Mouse (Mus musculus) lung, adult 2 months (tissue): Measurements from ENCODE around the gene Tifa. TPM values are rescaled to one million over a fixed set of nuclear protein-coding genes. Genes with fewer than 3 reads are reported as not detected.
A peak's percentile ranks its signal among the peaks of the same experiment; 100 is the strongest.

Source experiments
- DNase-seq: peaks from one replicate; pipeline ENCODE4 v3.0.0; 2022
- H3K4me1 ChIP-seq: fragments of 200-500 bp; 2 replicates; pipeline ENCODE4 v1.6.1; 2011; ENCODE audit warnings: low read length; ENCODE audit not compliant: control insufficient read depth, insufficient read depth
- H3K4me3 ChIP-seq: fragments of 200-500 bp; replicated peaks from 2 replicates; pipeline ENCODE3; 2011; ENCODE audit warnings: low read depth, mild to moderate bottlenecking, control low read depth, low read length; ENCODE audit errors: extremely low read depth
- CTCF ChIP-seq: fragments of 200-500 bp; IDR thresholded peaks from 2 replicates; pipeline ENCODE4 v1.5.1; 2011; ENCODE audit warnings: mild to moderate bottlenecking, low read length, control low read depth; ENCODE audit not compliant: insufficient read depth
- POLR2A ChIP-seq: fragments of 200-500 bp; IDR thresholded peaks from 2 replicates; pipeline ENCODE4 v1.6.1; 2011; ENCODE audit warnings: low read depth, mild to moderate bottlenecking, control low read depth, low read length, borderline replicate concordance; ENCODE audit errors: extremely low read depth
- WGBS: fragments of 180-500 bp; shearing (Covaris S2); methylation state at CpG from one replicate; pipeline ENCODE4 v1.1.7; 2018; 5-methylcytosine and 5-hydroxymethylcytosine counted together
- polyA plus RNA-seq: library from polyadenylated mRNA; depleted of rRNA; stranded (reverse); fragments of >200 nt; gene quantifications from 2 replicates; pipeline ENCODE4 v1.2.3, GENCODE M21; 2012

Gene Tifa
- polyA plus RNA-seq, 1 experiment: 3.2 TPM

DNA sequence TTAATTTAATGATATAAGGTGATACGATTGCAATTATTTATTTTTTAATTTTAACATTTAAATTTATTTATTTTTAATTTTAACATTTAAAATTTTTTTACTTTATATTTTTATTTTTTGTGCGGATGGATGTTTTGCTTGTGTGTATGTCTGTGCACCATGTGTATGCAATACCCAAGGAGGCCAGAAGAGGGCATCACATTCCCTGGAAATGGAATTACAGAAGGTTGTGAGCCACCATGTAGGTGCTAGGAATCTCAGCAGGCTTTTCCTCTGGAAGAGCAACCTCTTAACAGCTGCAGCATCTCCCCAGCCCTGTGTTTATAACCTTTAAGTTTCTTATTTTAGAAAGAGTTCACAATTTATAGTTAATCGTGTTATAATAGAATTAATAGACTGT lies 6.2 kb downstream of the Tifa start:
- H3K4me3 ChIP-seq: no peak overlapping the region
- TF ChIP-seq POLR2A (no peak), CTCF (no peak)
- no peaks in the 10 kb centered on the region for H3K4me1 ChIP-seq
- 97% methylated on average over 3 of the region's 3 CpGs for WGBS
- no peak for DNase-seq

DNA sequence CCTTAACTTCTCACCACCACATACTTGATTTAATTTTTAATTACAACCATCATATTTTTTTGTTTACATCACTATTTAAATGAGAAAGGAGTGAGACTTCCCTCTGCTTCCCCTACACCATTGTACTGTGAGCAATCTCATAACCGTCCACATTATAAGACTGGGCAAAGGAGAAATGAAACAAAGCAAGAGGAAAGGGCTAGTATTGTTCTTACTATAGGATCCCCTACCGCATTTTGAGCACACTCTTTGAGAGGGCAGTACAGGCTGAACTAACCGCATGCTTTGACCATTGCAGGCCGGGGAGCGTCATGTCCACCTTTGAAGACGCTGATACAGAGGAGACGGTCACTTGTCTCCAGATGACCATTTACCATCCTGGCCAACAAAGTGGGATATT lies 6.7 kb downstream of the Tifa start:
- no peak for DNase-seq
- TF ChIP-seq CTCF (no peak), POLR2A (no peak)
- no peak overlapping the region for H3K4me3 ChIP-seq
- no peaks in the 10 kb centered on the region for H3K4me1 ChIP-seq
- WGBS: 94% methylated on average over 7 of the region's 7 CpGs

DNA sequence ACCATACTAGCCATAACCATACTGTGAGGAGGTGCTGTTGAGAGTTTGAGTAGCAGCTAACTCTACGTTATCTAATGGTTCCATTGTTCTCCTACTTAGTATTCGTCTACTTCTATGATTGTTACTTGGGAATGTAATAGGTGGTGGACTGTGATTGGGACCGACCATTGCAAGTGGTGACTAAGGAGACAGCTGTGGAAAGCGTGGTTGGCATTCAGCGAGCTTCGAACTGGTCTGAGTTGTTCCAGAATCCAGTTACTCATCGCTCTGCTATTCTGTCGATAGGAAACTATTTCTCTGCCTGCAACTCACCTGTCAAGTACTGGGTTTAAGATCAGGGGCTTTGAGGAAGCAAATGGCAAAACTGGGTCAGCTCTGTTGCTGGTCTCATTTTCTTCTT lies 11.6 kb downstream of the Tifa start:
- TF ChIP-seq CTCF (no peak), POLR2A (no peak)
- 88% methylated on average over 8 of the region's 8 CpGs for WGBS
- DNase-seq: no peak
- Histone ChIP-seq H3K4me1 (no peaks in the 10 kb centered on the region), H3K4me3 (no peak overlapping the region)

DNA sequence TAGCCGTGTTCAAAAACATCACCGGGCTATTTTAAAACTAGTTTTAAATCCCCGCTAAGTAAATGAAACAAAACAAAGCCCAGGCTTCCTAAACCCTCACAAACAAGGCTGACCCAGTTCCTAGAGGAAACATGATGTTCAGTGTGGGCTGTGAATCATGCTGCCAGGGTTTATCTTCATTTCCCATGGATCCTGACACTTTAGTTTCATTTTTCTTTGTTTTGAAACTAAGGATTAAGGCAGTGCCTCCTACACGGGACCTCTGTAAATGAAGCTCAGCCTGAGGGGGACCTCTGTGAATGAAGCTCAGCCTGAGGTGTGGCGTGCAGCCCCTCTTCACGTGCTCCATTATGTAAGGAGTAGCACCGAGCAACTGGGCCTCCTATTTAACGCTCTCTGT lies 13.2 kb downstream of the Tifa start:
- Histone ChIP-seq H3K4me1 (no peaks in the 10 kb centered on the region), H3K4me3 (peak overlapping the region; percentile 24)
- TF ChIP-seq CTCF: no peak
- no peak for TF ChIP-seq POLR2A
- 38% methylated on average over 8 of the region's 8 CpGs for WGBS
- no peak for DNase-seq

DNA sequence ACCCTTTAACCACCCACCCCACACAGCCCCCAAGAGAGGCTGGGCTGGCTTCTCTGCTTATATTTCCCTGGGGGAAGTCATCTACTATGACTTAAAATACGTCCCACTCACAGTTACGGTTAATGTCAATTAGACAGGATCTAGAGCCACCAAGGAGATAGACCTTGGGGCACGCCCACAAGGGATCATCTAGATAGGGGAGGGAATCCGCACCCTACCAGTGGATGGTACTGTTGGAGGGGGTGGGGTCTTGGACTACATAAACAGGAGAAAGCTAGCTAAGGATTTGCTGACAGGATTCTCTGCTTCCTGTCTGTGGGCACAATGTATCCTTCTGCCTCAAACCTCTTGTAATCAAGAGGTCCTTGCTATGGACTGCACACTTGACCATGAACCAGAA lies 14.8 kb downstream of the Tifa start:
- Histone ChIP-seq H3K4me3 (no peak overlapping the region), H3K4me1 (no peaks in the 10 kb centered on the region)
- WGBS: 87% methylated on average over 4 of the region's 4 CpGs
- TF ChIP-seq CTCF (no peak), POLR2A (no peak)
- DNase-seq: no peak

DNA sequence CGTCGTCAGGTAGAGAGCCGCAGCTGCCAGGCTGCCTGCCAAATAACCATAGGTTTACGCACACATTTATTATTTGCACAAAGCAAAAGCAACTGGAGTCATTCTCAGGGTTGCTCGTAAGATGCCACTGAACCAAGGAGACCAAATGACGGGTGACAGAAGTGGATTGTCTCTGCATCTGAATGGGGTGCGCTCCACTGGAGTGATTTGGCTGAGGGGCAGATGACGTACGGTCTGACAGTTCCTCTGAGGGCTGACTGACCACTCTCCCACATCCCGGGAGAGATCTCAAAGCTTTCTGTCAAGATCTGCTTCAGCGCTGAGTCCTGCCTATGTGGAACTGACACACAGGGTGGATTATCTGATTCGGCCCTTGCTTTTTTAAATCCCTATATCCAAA lies 15.5 kb downstream of the Tifa start:
- WGBS: 85% methylated on average over 12 of the region's 12 CpGs
- Histone ChIP-seq H3K4me3 (no peak overlapping the region), H3K4me1 (no peaks in the 10 kb centered on the region)
- no peak for TF ChIP-seq CTCF
- no peak for DNase-seq

DNA sequence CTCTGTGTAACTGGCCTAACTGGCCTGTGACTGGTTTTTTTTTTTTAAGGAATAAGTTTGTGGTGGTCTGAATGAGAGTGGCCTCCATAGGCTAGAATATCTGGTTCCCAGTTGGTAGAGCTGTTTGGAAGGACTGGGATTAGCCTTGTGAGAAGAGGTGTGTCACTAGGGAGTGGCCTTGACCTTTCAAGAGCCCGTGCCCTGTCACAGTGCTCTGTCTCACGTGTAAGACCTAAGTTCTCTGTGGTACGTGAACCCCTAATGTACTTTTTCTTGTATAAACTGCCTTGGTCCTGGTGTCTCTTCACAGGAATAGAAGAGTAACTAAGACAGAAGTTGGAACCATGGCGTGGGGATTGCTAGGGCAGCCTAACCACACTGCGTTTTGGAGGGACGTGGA lies 16.4 kb downstream of the Tifa start:
- DNase-seq: no peak
- no peak for TF ChIP-seq CTCF
- TF ChIP-seq POLR2A: no peak
- H3K4me3 ChIP-seq: no peak overlapping the region
- 92% methylated on average over 6 of the region's 6 CpGs for WGBS
- H3K4me1 ChIP-seq: no peaks in the 10 kb centered on the region

DNA sequence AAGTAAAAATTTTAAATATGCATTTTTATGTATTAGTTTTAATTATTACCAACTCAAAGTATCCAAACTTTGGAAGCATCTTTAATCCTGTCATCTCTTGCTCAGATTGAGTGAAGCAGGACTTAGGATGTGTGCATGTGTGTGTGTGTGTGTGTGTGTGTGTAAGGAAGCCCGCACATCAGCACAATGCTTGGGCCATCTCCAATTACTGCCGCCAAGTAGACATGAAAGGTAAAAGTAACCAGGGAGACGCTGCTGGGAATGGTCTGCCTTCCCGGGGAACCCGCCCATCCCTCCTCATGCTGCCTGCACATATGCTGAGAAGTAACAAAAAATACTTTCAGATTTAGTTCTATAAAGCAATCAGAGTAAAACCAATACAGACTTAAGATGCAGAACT lies 18.2 kb downstream of the Tifa start:
- TF ChIP-seq CTCF: no peak
- no peak for TF ChIP-seq POLR2A
- no peaks in the 10 kb centered on the region for H3K4me1 ChIP-seq
- WGBS: 80% methylated on average over 5 of the region's 5 CpGs
- no peak for DNase-seq
- H3K4me3 ChIP-seq: no peak overlapping the region

DNA sequence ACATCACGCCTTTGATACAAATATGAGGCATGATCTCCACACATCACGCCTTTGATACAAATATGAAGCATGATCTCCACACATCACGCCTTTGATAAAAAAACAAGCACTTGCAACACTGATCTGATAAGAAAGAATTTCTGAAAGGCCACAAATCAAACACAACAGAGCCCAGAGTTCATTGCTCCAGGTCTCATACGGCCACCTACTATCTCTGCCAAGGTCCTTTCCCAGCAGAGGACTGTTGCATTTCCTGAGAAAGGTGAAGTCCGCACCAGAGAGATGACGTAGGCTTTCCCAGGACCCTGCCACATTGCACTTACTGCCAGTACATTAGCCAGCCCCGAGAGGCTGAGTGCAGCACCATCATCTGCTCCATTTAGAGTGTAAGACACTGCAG lies 19.5 kb downstream of the Tifa start:
- no peak overlapping the region for H3K4me3 ChIP-seq
- TF ChIP-seq POLR2A (no peak), CTCF (no peak)
- WGBS: 83% methylated on average over 7 of the region's 7 CpGs
- DNase-seq: no peak
- no peaks in the 10 kb centered on the region for H3K4me1 ChIP-seq

DNA sequence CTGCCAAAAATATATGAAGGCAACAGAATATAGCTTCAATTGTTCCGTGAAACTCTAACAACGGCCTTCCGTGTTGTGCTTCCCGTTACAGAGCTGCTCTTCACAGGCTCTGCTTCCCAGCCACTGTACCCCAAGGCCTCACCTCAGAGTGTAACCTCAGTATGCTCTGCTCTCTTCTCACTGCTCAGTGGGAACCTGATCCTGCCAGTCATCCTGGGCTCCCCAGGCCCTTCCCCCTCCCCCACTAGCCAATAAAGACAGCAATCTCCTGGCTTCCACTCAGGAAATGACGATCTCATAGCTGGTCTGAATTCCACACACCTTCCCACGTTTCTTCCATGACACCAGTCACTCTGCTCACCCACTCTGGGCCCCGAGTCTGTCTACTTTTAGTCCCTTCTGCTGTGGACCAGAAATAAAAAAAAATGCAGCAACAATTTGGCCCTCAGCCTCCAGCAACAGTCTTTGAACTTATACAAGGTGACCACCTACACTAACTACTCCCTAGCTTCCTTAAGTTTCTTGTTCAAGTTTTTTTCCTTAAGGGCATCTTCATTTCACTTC lies 27.6 kb downstream of the Tifa start:
- DNase-seq: no peak
- WGBS: 75% methylated on average over 7 of the region's 7 CpGs
- H3K4me3 ChIP-seq: no peak overlapping the region
- TF ChIP-seq CTCF (no peak), POLR2A (no peak)
- no peaks in the 10 kb centered on the region for H3K4me1 ChIP-seq
